Mouse (Mus musculus) heart, embryonic 10.5 days (tissue): ENCODE measurements around the gene Bmpr1b. TPM values are rescaled to one million over a fixed set of nuclear protein-coding genes. Genes with fewer than 3 reads are reported as not detected.
A peak's percentile ranks its signal among the peaks of the same experiment; 100 is the strongest.

Experiments used
- DNase-seq: peaks from one replicate; pipeline ENCODE4 v3.0.0-alpha.2; 2017; ENCODE audit warnings: low spot score
- H3K27ac ChIP-seq: fragments of 300-500 bp; sonication (generic); 2 replicates; pipeline ENCODE4 v1.5.1; 2016; ENCODE audit warnings: mild to moderate bottlenecking
- H3K27me3 ChIP-seq: fragments of 300-500 bp; sonication (generic); 2 replicates; pipeline ENCODE4 v1.6.1; 2016; ENCODE audit warnings: mild to moderate bottlenecking; ENCODE audit not compliant: poor library complexity, insufficient read depth, severe bottlenecking
- H3K36me3 ChIP-seq: fragments of 300-500 bp; sonication (generic); 2 replicates; pipeline ENCODE4 v1.6.1; 2016; ENCODE audit warnings: mild to moderate bottlenecking, moderate library complexity
- H3K4me1 ChIP-seq: fragments of 300-500 bp; sonication (generic); 2 replicates; pipeline ENCODE4 v1.6.1; 2016; ENCODE audit warnings: mild to moderate bottlenecking
- H3K4me3 ChIP-seq: fragments of 300-500 bp; sonication (generic); 2 replicates; pipeline ENCODE4 v1.5.1; 2016; ENCODE audit warnings: mild to moderate bottlenecking, moderate library complexity
- H3K9me3 ChIP-seq: fragments of 300-500 bp; sonication (generic); 2 replicates; pipeline ENCODE4 v1.6.1; 2016; ENCODE audit warnings: mild to moderate bottlenecking, moderate library complexity
- WGBS: fragments of 180-500 bp; shearing (Covaris S2); methylation state at CpG from one replicate; pipeline ENCODE4 v1.1.7; 2016; 5-methylcytosine and 5-hydroxymethylcytosine counted together
- polyA plus RNA-seq: library from polyadenylated mRNA; unstranded; fragments of >200 nt; fragmentation: Nextera tagmentation; extraction: Ambion mirVana; gene quantifications from 2 replicates; pipeline ENCODE4 v1.2.1, GENCODE M21; 2016

Bmpr1b gene
- polyA plus RNA-seq, 1 experiment from 2014 or later: 3.8 TPM

DNA sequence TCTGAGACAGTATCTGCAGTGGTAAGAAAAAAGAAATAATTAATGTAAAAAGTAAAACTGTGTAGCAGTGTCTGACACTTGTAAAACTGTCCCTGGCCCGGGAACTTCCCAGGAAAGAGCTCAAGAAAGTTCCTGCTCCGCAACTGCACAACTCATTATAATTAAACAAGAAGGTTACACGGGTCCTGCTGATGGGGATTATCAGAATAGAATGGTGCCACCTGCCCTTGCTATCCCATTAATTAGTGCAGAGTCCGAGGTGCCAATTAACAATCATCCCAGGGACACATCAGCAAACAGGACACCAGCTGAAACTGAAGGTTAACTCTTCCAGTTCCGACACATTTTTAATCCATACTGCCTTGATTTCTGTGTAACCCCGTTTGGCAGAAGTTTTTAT, 216.3 kb downstream of the Bmpr1b start:
- Histone ChIP-seq H3K36me3 (no peaks in the 10 kb centered on the region), H3K27me3 (no peaks in the 10 kb centered on the region), H3K27ac (no peak overlapping the region), H3K4me3 (no peak overlapping the region), H3K4me1 (0 out of 2 replicates have a peak, but pooled peaks cover 2% of the 10 kb centered on the region), H3K9me3 (no peaks in the 10 kb centered on the region)
- 56% methylated on average over 6 of the region's 6 CpGs for WGBS
- DNase-seq: no peak

GRCm38 (mm10) chr3:141950642-141951041, 218.6 kb downstream of the Bmpr1b start:
- Histone ChIP-seq H3K4me3 (no peak overlapping the region), H3K27ac (peak overlapping the region; percentile 42; the same call in 1 of the 2 replicates)
- WGBS: 67% methylated on average over 8 of the region's 8 CpGs

GRCm38 (mm10) chr3:141948506-141948905, 220.7 kb downstream of the Bmpr1b start:
- H3K27ac ChIP-seq: no peak overlapping the region
- no peaks in the 10 kb centered on the region for H3K9me3 ChIP-seq
- no peak for DNase-seq
- no peak overlapping the region for H3K4me3 ChIP-seq
- H3K27me3 ChIP-seq: no peaks in the 10 kb centered on the region
- 0 out of 2 replicates have a peak, but pooled peaks cover 2% of the 10 kb centered on the region for H3K4me1 ChIP-seq
- no peaks in the 10 kb centered on the region for H3K36me3 ChIP-seq
- 77% methylated on average over 1 of the region's 1 CpGs for WGBS

More at GRCm38 (mm10) chr3:141950642-141951041, 218.6 kb downstream of the Bmpr1b start:
- Histone ChIP-seq H3K36me3 (no peaks in the 10 kb centered on the region), H3K4me1 (0 out of 2 replicates have a peak, but pooled peaks cover 2% of the 10 kb centered on the region), H3K27me3 (no peaks in the 10 kb centered on the region), H3K9me3 (no peaks in the 10 kb centered on the region)
- DNase-seq: no peak

- no peak for DNase-seq
- Histone ChIP-seq H3K36me3 (no peaks in the 10 kb centered on the region), H3K4me3 (no peak overlapping the region), H3K4me1 (0 out of 2 replicates have a peak, but pooled peaks cover 2% of the 10 kb centered on the region), H3K27me3 (no peaks in the 10 kb centered on the region), H3K9me3 (no peaks in the 10 kb centered on the region), H3K27ac (no peak overlapping the region)
- 81% methylated on average over 3 of the region's 3 CpGs for WGBS
Measured at GRCm38 (mm10) chr3:141948096-141948495, 221.1 kb downstream of the Bmpr1b start.

GRCm38 (mm10) chr3:141946846-141947245, 222.4 kb downstream of the Bmpr1b start:
- Histone ChIP-seq H3K4me3 (no peak overlapping the region), H3K9me3 (no peaks in the 10 kb centered on the region), H3K36me3 (no peaks in the 10 kb centered on the region), H3K27me3 (no peaks in the 10 kb centered on the region), H3K4me1 (0 out of 2 replicates have a peak, but pooled peaks cover 2% of the 10 kb centered on the region), H3K27ac (no peak overlapping the region)
- no peak for DNase-seq
- WGBS: 79% methylated on average over 2 of the region's 2 CpGs

- no peaks in the 10 kb centered on the region for H3K27me3 ChIP-seq
- DNase-seq: no peak
- no peak overlapping the region for H3K27ac ChIP-seq
- H3K4me3 ChIP-seq: no peak overlapping the region
- H3K36me3 ChIP-seq: no peaks in the 10 kb centered on the region
- H3K4me1 ChIP-seq: no peaks in the 10 kb centered on the region
- no peaks in the 10 kb centered on the region for H3K9me3 ChIP-seq
- 79% methylated on average over 3 of the region's 3 CpGs for WGBS
Measured at GRCm38 (mm10) chr3:141943317-141943742, 225.9 kb downstream of the Bmpr1b start.

GRCm38 (mm10) chr3:141940207-141940606, 229.0 kb downstream of the Bmpr1b start:
- Histone ChIP-seq H3K9me3 (no peaks in the 10 kb centered on the region), H3K27ac (no peak overlapping the region), H3K4me3 (no peak overlapping the region), H3K27me3 (no peaks in the 10 kb centered on the region), H3K4me1 (0 out of 2 replicates have a peak, but pooled peaks cover 5% of the 10 kb centered on the region), H3K36me3 (no peaks in the 10 kb centered on the region)
- no peak for DNase-seq
- 88% methylated on average over 5 of the region's 5 CpGs for WGBS

- Histone ChIP-seq H3K36me3 (no peaks in the 10 kb centered on the region), H3K4me1 (peaks cover 10% of the 10 kb centered on the region; the same call in 1 of the 2 replicates), H3K9me3 (no peaks in the 10 kb centered on the region), H3K27ac (0 out of 2 replicates have a peak overlapping the region, but pooled peaks have one; percentile 19), H3K4me3 (no peak overlapping the region), H3K27me3 (no peaks in the 10 kb centered on the region)
- DNase-seq: no peak
- 55% methylated on average over 16 of the region's 16 CpGs for WGBS
Measured at GRCm38 (mm10) chr3:141936594-141937272, 232.5 kb downstream of the Bmpr1b start.

DNA sequence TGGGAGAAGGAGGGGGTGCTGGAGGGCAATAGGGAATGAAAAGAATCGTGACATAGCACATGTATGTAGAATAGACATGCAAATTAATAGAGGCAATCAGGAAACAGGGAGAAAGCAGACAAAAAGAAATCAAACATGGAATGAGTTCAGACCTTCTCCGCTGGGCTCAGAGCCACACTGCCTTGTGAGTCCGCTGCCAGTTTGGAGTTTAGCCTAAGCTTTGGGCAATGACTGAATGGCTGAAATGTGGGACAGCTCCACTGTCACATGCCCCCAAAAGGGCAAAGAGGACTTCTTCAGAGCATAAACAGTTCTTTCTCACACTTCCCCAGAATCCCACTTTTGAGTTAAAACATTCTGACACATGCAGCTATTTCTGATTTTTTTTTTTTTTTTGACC, 236.3 kb downstream of the Bmpr1b start:
- H3K36me3 ChIP-seq: no peaks in the 10 kb centered on the region
- no peaks in the 10 kb centered on the region for H3K9me3 ChIP-seq
- no peak overlapping the region for H3K4me3 ChIP-seq
- no peaks in the 10 kb centered on the region for H3K27me3 ChIP-seq
- no peak overlapping the region for H3K27ac ChIP-seq
- H3K4me1 ChIP-seq: peaks cover 15% of the 10 kb centered on the region; the same call in 1 of the 2 replicates
- WGBS: 93% methylated on average over 3 of the region's 3 CpGs
- DNase-seq: no peak

- no peaks in the 10 kb centered on the region for H3K27me3 ChIP-seq
- 5% methylated on average over 10 of the region's 10 CpGs for WGBS
- no peaks in the 10 kb centered on the region for H3K36me3 ChIP-seq
- peak overlapping the region; percentile 67 for H3K27ac ChIP-seq
- H3K4me1 ChIP-seq: peaks cover 13% of the 10 kb centered on the region; the same call in 1 of the 2 replicates
- H3K4me3 ChIP-seq: peak overlapping the region; percentile 50
- peak; percentile 77 for DNase-seq
- no peaks in the 10 kb centered on the region for H3K9me3 ChIP-seq
Measured at GRCm38 (mm10) chr3:141931372-141932092, 237.7 kb downstream of the Bmpr1b start.

DNA sequence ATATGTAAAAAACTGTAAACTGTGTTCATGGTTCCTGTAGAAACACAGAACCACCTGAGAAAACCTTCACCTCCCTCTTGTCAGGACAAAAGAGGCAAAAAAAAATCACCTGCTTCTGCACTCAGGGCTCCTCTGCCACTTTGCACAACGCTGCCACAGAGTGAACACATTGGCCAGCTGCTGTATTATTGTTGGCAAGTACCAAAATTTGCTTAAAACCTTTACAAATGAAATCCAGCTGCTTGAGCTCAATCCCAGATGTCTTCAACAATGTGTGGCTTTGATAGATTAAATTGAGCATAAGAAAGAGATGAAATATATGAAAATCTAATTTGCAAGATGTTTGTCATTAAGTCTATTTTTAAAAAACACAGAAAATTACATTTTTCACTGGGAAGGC, 245.8 kb downstream of the Bmpr1b start:
- Histone ChIP-seq H3K9me3 (no peaks in the 10 kb centered on the region), H3K27me3 (no peaks in the 10 kb centered on the region), H3K36me3 (no peaks in the 10 kb centered on the region), H3K27ac (no peak overlapping the region), H3K4me3 (no peak overlapping the region), H3K4me1 (no peaks in the 10 kb centered on the region)
- WGBS: 76% methylated on average over 1 of the region's 1 CpGs
- no peak for DNase-seq

DNA sequence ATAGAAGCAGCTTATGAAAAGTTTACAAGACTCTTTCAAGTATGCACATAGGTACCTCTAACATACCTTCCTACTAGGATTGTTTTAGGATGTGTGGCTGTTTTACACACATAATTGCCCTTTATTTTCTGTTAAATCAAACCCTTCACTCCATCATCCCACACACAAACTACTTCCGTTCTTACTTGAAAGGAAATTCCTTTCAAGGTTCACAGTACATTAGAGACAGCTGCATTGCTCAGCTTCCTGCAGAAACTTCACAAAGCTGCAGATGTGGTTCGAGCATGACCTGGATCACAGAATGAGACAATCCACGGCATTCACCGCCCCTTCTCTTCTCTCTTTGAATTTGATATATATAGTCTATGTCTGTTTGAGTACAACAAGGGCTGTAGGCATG, 248.1 kb downstream of the Bmpr1b start:
- Histone ChIP-seq H3K4me3 (no peak overlapping the region), H3K27ac (no peak overlapping the region), H3K4me1 (no peaks in the 10 kb centered on the region), H3K27me3 (no peaks in the 10 kb centered on the region), H3K36me3 (no peaks in the 10 kb centered on the region), H3K9me3 (no peaks in the 10 kb centered on the region)
- 56% methylated on average over 4 of the region's 4 CpGs for WGBS
- DNase-seq: no peak

DNA sequence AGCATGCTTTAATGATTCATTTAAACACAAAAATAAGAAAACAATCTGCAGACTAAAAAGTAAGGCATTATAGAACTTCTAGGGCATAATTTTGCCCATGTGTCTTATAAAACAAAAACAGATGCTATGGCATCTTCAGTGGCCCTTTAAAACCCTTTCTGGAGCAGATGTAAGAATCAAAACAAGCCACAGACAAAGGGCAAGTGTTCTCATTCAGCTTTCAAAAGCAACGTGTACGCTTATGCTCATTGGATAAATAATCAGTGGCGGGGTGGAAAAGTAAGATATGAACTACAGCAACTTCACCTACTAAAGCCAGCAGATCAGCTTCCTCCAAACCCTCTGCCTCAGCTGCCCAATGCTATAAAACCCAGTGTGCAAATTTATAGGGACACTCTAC, 249.6 kb downstream of the Bmpr1b start:
- Histone ChIP-seq H3K27me3 (no peaks in the 10 kb centered on the region), H3K4me1 (no peaks in the 10 kb centered on the region), H3K9me3 (no peaks in the 10 kb centered on the region), H3K36me3 (no peaks in the 10 kb centered on the region), H3K27ac (no peak overlapping the region), H3K4me3 (no peak overlapping the region)
- no peak for DNase-seq
- WGBS: 56% methylated on average over 3 of the region's 3 CpGs
